8 mouse cellular contexts compared by ENCODE assay signal in the genomic region with DNA sequence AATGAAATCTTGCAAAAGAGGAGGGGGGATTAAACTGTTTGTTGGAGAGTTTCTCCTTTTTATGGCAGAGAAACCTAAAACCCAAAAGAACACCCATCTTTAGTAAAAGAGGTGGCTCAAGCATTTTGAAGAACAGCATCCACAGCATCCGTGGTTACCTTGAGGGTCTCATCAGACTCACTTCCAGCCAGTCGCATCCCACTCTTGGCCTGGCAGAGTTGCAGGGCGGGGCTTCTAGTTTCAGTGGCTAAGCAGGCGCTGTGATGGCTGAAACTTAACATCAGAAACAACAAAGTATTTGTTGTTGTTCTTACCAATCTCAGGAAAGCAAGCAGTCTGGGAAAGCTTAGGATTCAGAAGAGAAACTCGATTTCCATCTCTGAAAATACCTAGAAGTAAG. TPM values are rescaled to one million over a fixed set of nuclear protein-coding genes. Genes with fewer than 3 reads are reported as not detected.
DNase-seq lines count a peak whose midpoint lies in the region; TF ChIP-seq lines count a peak whose summit lies in the region.

No protein-coding gene starts in this region.

- no peaks in the 10 kb centered on the region for H3K27me3 ChIP-seq in kidney, adult 2 months (replicated peaks; ENCODE audit: control insufficient read depth, insufficient read depth, low read length)
- H3K27me3 ChIP-seq in hindbrain, embryonic 10.5 days (ENCODE audit: insufficient read depth, poor library complexity, severe bottlenecking): peaks cover 15% of the 10 kb centered on the region; the same call in 1 of the 2 replicates
- H3K27me3 ChIP-seq in midbrain, embryonic 10.5 days (ENCODE audit: low read depth, poor library complexity, severe bottlenecking): peaks cover 14% of the 10 kb centered on the region

- DNase-seq in kidney, adult 2 months: peak; percentile 19
- no peak for DNase-seq in kidney, postnatal 4 days
- peak; percentile 16 for DNase-seq in brain, embryonic 14.5 days (ENCODE audit: low read depth)
- no peak for DNase-seq in hindbrain, embryonic 10.5 days (ENCODE audit: low spot score)
- no peak for DNase-seq in midbrain, embryonic 10.5 days (ENCODE audit: low spot score)
- DNase-seq in Muller cell, postnatal 12 days (ENCODE audit: inconsistent ontology term): no peak
- no peak for DNase-seq in adrenal gland, postnatal 36 days
- no peak for DNase-seq in lung, adult 18-20 months

- TF ChIP-seq CTCF in kidney, adult 2 months (conservative IDR thresholded peaks at IDR 0.05; ENCODE audit: insufficient read depth, insufficient read length, low read depth, low read length): no peak
- no peak for TF ChIP-seq CTCF in brain, embryonic 14.5 days (IDR thresholded peaks at IDR 0.05; ENCODE audit: borderline replicate concordance, extremely low read depth, insufficient read depth, insufficient read length)

- H3K36me3 ChIP-seq in kidney, adult 2 months (ENCODE audit: control insufficient read depth, insufficient read depth, low read length): peaks cover 8% of the 10 kb centered on the region; the same call in 1 of the 2 replicates
- H3K36me3 ChIP-seq in hindbrain, embryonic 10.5 days: no peaks in the 10 kb centered on the region
- H3K36me3 ChIP-seq in midbrain, embryonic 10.5 days: no peaks in the 10 kb centered on the region

- no peak overlapping the region for H3K27ac ChIP-seq in kidney, adult 2 months (ENCODE audit: insufficient read depth, low read depth, low read length)
- H3K27ac ChIP-seq in hindbrain, embryonic 10.5 days: peak overlapping the region; percentile 99
- H3K27ac ChIP-seq in midbrain, embryonic 10.5 days (replicated peaks): peak overlapping the region; percentile 99

- H3K4me1 ChIP-seq in kidney, adult 2 months (ENCODE audit: control insufficient read depth, insufficient read depth, low read length): peaks cover 4% of the 10 kb centered on the region; the same call in 1 of the 2 replicates
- H3K4me1 ChIP-seq in hindbrain, embryonic 10.5 days (replicated peaks): peaks cover 48% of the 10 kb centered on the region
- peaks cover 48% of the 10 kb centered on the region for H3K4me1 ChIP-seq in midbrain, embryonic 10.5 days

- no peak overlapping the region for H3K4me3 ChIP-seq in kidney, adult 2 months (ENCODE audit: insufficient read depth, low read depth, low read length)
- H3K4me3 ChIP-seq in hindbrain, embryonic 10.5 days: peak overlapping the region; percentile 84
- H3K4me3 ChIP-seq in midbrain, embryonic 10.5 days: peak overlapping the region; percentile 88

- no peaks in the 10 kb centered on the region for H3K9me3 ChIP-seq in hindbrain, embryonic 10.5 days
- no peaks in the 10 kb centered on the region for H3K9me3 ChIP-seq in midbrain, embryonic 10.5 days (replicated peaks)

- WGBS in kidney, adult 2 months: 37% methylated on average over 5 of the region's 5 CpGs
- WGBS in hindbrain, embryonic 10.5 days: 17% methylated on average over 5 of the region's 5 CpGs
- WGBS in midbrain, embryonic 10.5 days: 16% methylated on average over 5 of the region's 5 CpGs

- TF ChIP-seq POLR2A in kidney, adult 2 months (IDR thresholded peaks at IDR 0.05; ENCODE audit: low read depth, low read length): no peak
- no peak for TF ChIP-seq POLR2A in brain, embryonic 14.5 days (IDR thresholded peaks at IDR 0.05; ENCODE audit: borderline replicate concordance, extremely low read depth, insufficient read depth, insufficient read length, poor library complexity, severe bottlenecking)

RNA-seq across cellular contexts. Expression of a gene that starts 0.8 kb away (rescaled TPM):
- polyA plus RNA-seq in kidney, adult 2 months (2012; rRNA removed): 2,267 and 2,428 TPM in 2 replicates
- polyA plus RNA-seq in brain, embryonic 14.5 days (2012; rRNA removed): 118 and 129 TPM in 2 replicates
- polyA plus RNA-seq in hindbrain, embryonic 10.5 days (2016; fragmentation: Nextera tagmentation; extraction: Ambion mirVana): 50.2 and 63.3 TPM in 2 replicates
- 39.6 and 43.5 TPM in 2 replicates for polyA plus RNA-seq in midbrain, embryonic 10.5 days (2016; fragmentation: Nextera tagmentation; extraction: Ambion mirVana)
- 100 to 1,000 TPM; 823 to 834 TPM for total RNA-seq in adrenal gland, postnatal 36 days (2021)

Comparison
In these comparisons a context has a peak if more than half of its experiments do, and no peak if none do; other contexts are left out.
1. DNase-seq: peak in kidney, adult 2 months (single experiment) and brain, embryonic 14.5 days (single experiment); none in kidney, postnatal 4 days (0 of 2), hindbrain, embryonic 10.5 days (single experiment), midbrain, embryonic 10.5 days (single experiment), Muller cell, postnatal 12 days (single experiment), adrenal gland, postnatal 36 days (0 of 2) and lung, adult 18-20 months (0 of 2).
2. RNA of a gene that starts 0.8 kb away (polyA plus RNA-seq): 2,267 to 2,428 TPM in kidney, adult 2 months; 118 to 129 TPM in brain, embryonic 14.5 days, 50.2 to 63.3 TPM in hindbrain, embryonic 10.5 days and 39.6 to 43.5 TPM in midbrain, embryonic 10.5 days; every median in the first group is over 10 times any median in the second.